Mouse (Mus musculus) stomach, embryonic 16.5 days (tissue): Measurements from ENCODE around the gene Lime1. TPM values are rescaled to one million over a fixed set of nuclear protein-coding genes. Genes with fewer than 3 reads are reported as not detected.

ENCODE experiments used
- ATAC-seq: fragments of 200-750 bp; cut with Nextera tagmentation; 2 replicates; pipeline ENCODE4 v1.8.0; 2017; ENCODE audit warnings: moderate number of reproducible peaks, moderate TSS enrichment; ENCODE audit not compliant: insufficient read depth, low FRiP score
- H3K27ac ChIP-seq: fragments of 300-500 bp; sonication (generic); 2 replicates; pipeline ENCODE4 v1.5.1; 2014; ENCODE audit warnings: low read length
- H3K27me3 ChIP-seq: fragments of 300-500 bp; sonication (generic); 2 replicates; pipeline ENCODE4 v1.6.1; 2014; ENCODE audit warnings: low read length, control low read depth, mixed read lengths; ENCODE audit not compliant: control insufficient read depth, insufficient read depth
- H3K36me3 ChIP-seq: fragments of 300-500 bp; sonication (generic); 2 replicates; pipeline ENCODE4 v1.6.1; 2014; ENCODE audit warnings: low read length; ENCODE audit not compliant: control insufficient read depth, insufficient read depth
- H3K4me1 ChIP-seq: fragments of 300-500 bp; sonication (generic); 2 replicates; pipeline ENCODE4 v1.6.1; 2014; ENCODE audit warnings: low read length, control low read depth, mixed read lengths; ENCODE audit not compliant: control insufficient read depth, insufficient read depth
- H3K4me2 ChIP-seq: fragments of 300-500 bp; sonication (generic); 2 replicates; pipeline ENCODE4 v1.6.1; 2014; ENCODE audit warnings: low read depth, low read length, mixed read lengths
- H3K4me3 ChIP-seq: fragments of 300-500 bp; sonication (generic); replicated peaks from 2 replicates; pipeline ENCODE4 v1.5.1; 2014; ENCODE audit warnings: mild to moderate bottlenecking, low read length
- H3K9ac ChIP-seq: fragments of 300-500 bp; sonication (generic); 2 replicates; pipeline ENCODE4 v1.6.1; 2014; ENCODE audit warnings: low read length
- H3K9me3 ChIP-seq: fragments of 300-500 bp; sonication (generic); replicated peaks from 2 replicates; pipeline ENCODE4 v1.6.1; 2016; ENCODE audit warnings: low read length, control low read depth; ENCODE audit not compliant: control insufficient read depth
- WGBS: fragments of 180-500 bp; shearing (Covaris S2); extraction: QIAGEN DNeasy Blood & Tissue Kit; methylation state at CpG from one replicate; pipeline ENCODE4 v1.1.7; 2014; 5-methylcytosine and 5-hydroxymethylcytosine counted together
- polyA plus RNA-seq: library from polyadenylated mRNA; unstranded; fragments of >200 nt; fragmentation: Nextera tagmentation; extraction: Ambion mirVana; gene quantifications from 2 replicates; pipeline ENCODE4 v1.2.1, GENCODE M21; 2015

The Lime1 gene
- polyA plus RNA-seq, 1 experiment from 2014 or later: 17.8 TPM

DNA sequence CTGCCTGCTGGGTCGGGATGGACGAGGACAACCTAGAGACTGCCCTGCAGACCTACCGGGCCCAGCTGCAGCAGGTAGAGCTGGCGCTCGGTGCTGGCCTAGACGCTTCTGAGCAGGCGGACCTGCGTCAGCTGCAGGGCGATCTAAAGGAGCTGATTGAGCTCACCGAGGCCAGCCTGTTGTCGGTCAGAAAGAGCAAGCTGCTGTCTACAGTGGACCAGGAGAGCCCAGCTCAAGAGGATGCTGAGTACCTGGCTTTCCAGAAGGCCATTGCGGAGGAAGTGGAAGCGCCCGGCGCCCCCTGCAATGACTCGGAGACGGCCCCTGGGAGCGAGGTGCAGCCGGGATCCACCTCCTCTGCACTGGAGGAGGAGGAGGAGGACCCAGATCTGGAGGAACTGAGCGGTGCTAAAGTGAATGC, 14.2 kb upstream of the Lime1 start:
- Histone ChIP-seq H3K9me3 (no peaks in the 10 kb centered on the region; the same call in 1 of the 2 replicates), H3K4me3 (peak overlapping the region; percentile 81), H3K36me3 (peaks cover 6% of the 10 kb centered on the region; the same call in 1 of the 2 replicates), H3K27ac (peak overlapping the region; percentile 86), H3K9ac (peak overlapping the region; percentile 91), H3K4me1 (peaks cover 23% of the 10 kb centered on the region), H3K27me3 (no peaks in the 10 kb centered on the region), H3K4me2 (peak overlapping the region; percentile 96)
- WGBS: under 1% methylated on average over 20 of the region's 20 CpGs
- ATAC-seq: peak; percentile 59; the same call in 1 of the 2 replicates

DNA sequence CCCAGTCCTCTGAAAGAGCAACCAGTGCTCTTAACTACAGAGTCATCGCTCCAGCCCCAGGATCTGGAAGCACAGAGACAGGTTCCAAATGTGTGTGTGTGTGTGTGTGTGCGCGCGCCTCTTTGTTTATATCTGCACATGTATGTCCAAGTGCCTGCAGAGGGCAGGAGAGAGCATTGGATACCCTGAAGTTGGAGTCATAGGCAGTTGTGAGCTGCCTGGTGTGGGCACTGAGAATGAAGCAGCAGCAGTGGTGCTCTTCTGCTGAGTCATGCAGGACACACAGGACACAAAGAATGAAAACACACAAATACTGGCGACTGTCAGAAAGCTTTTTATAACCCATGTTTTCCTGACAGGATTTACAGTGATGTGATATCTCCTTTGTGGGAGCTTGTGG, 9.9 kb upstream of the Lime1 start:
- H3K4me3 ChIP-seq: no peak overlapping the region
- H3K4me2 ChIP-seq: no peak overlapping the region
- no peak overlapping the region for H3K27ac ChIP-seq
- peaks cover 16% of the 10 kb centered on the region for H3K4me1 ChIP-seq
- H3K36me3 ChIP-seq: 0 out of 2 replicates have a peak, but pooled peaks cover 6% of the 10 kb centered on the region
- WGBS: 96% methylated on average over 5 of the region's 5 CpGs
- no peak for ATAC-seq
- no peaks in the 10 kb centered on the region; the same call in 1 of the 2 replicates for H3K9me3 ChIP-seq
- H3K27me3 ChIP-seq: no peaks in the 10 kb centered on the region
- H3K9ac ChIP-seq: no peak overlapping the region

DNA sequence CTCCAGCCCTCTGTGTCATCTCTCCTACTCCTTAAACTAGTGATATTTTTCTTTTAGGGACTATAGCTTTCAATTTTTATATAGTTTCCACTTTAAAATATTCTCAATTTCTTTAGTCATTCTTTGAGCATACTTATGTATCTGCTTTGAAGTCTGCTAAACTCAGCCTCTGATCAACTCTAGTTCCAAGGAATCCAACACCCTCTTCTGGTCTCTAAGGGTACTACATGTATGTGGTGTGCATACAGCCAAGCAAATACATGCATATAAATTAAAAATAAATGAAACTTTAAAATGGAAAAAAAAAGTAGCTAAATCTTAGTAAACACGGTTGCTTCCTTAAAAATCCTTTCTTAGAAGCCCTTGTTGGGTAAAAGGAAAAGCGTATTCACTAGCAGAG, 4.1 kb upstream of the Lime1 start:
- Histone ChIP-seq H3K36me3 (peaks cover 4% of the 10 kb centered on the region; the same call in 1 of the 2 replicates), H3K4me1 (no peaks in the 10 kb centered on the region), H3K9ac (no peak overlapping the region), H3K4me2 (no peak overlapping the region), H3K9me3 (no peaks in the 10 kb centered on the region), H3K27me3 (no peaks in the 10 kb centered on the region), H3K4me3 (no peak overlapping the region), H3K27ac (no peak overlapping the region)
- no peak for ATAC-seq
- WGBS: 94% methylated on average over 2 of the region's 2 CpGs

DNA sequence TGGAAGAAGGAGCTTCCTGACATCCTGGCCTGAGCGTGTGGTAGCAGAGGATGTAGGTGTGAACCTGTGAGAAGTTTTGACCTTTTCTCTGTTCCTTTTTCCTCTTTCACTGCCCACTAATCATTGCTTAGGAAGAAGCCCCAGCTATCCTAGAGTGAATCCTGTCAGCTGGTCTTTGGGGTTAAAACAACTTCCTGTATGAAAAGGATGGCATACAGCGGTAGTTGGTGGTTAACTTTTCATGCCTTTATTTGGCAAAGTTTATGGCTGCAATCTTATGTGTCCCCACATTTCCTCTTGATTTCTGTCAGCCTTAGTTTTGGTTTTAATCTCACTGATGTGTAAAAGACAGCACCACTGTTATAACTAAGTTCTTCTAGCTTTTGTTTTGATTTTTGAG, 2.6 kb upstream of the Lime1 start:
- 73% methylated on average over 2 of the region's 2 CpGs for WGBS
- no peak for ATAC-seq
- no peaks in the 10 kb centered on the region for H3K9me3 ChIP-seq

DNA sequence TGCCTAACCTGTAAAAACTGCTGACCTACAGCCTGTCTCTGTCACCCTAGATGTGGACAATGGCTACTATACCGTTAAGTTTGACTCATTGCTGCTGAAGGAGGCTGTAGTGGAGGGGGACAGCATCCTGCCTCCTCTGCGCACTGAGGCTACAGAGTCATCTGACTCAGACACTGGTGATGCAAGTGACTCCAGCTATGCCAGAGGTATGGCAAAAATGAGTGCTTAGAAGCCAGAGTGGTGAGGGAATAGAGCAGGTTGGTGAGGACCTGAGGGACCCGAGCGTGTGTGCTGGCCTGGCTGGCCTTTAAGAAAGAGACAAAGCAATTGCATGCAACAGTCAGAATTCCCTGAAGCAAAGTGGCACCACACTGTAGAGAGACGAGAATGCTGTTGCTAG, 1.2 kb upstream of the Lime1 start:
- no peak overlapping the region for H3K27ac ChIP-seq
- ATAC-seq: no peak
- no peaks in the 10 kb centered on the region for H3K27me3 ChIP-seq
- WGBS: 88% methylated on average over 5 of the region's 5 CpGs
- no peak overlapping the region for H3K9ac ChIP-seq
- peaks cover 11% of the 10 kb centered on the region for H3K36me3 ChIP-seq
- no peak overlapping the region for H3K4me3 ChIP-seq
- H3K9me3 ChIP-seq: no peaks in the 10 kb centered on the region
- no peak overlapping the region for H3K4me2 ChIP-seq
- H3K4me1 ChIP-seq: no peaks in the 10 kb centered on the region

More for the DNA sequence above, 2.6 kb upstream of the Lime1 start:
- no peaks in the 10 kb centered on the region for H3K4me1 ChIP-seq
- peaks cover 7% of the 10 kb centered on the region for H3K36me3 ChIP-seq
- no peak overlapping the region for H3K4me3 ChIP-seq
- no peak overlapping the region for H3K27ac ChIP-seq
- H3K27me3 ChIP-seq: no peaks in the 10 kb centered on the region
- no peak overlapping the region for H3K4me2 ChIP-seq
- no peak overlapping the region for H3K9ac ChIP-seq

DNA sequence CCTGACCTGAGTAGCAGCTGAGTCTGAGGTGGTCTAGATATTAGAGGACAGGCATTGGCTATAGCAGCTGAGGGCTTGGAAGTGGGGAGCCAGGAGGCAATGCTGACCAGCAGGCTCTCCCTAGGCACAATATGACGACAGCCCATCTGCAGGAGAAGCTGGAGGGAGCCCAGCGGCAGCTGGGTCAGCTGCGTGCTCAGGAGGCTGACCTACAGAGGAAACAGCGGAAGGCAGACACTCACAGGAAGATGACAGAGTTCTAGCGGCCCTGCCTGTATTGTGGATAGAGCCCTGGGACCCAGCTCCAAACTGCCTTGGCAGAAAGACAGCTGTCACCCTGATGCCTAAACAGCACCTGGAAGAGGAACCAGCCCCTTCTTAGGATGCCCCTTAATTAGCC, 373 bp downstream of the Lime1 start:
- Histone ChIP-seq H3K9me3 (no peaks in the 10 kb centered on the region), H3K27ac (no peak overlapping the region), H3K9ac (no peak overlapping the region), H3K4me2 (no peak overlapping the region), H3K4me3 (no peak overlapping the region), H3K36me3 (peaks cover 11% of the 10 kb centered on the region), H3K4me1 (no peaks in the 10 kb centered on the region), H3K27me3 (no peaks in the 10 kb centered on the region)
- WGBS: 89% methylated on average over 5 of the region's 5 CpGs
- ATAC-seq: no peak

DNA sequence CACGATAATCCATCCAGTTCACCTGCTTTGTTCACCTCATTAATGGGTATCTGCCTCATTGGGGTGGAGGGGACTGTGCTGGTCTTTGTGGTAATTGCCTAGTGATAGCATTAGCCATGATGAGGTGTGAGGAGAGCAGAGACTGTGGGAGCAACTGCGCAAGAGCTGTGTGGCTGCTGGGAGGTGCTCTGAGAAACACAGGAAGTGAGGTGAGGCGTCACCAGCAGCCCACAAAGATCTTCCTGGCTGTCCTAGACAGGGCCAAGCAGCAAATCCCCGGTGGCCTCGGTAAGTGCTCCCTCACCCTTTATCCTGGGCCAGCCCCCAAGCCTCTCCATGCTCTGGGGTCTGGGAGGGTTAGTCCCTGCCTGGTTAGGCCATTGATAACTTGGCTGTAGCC, 1.2 kb downstream of the Lime1 start:
- no peak overlapping the region for H3K4me2 ChIP-seq
- H3K9me3 ChIP-seq: no peaks in the 10 kb centered on the region
- no peak overlapping the region for H3K27ac ChIP-seq
- WGBS: 91% methylated on average over 5 of the region's 5 CpGs
- H3K4me3 ChIP-seq: no peak overlapping the region
- peaks cover 11% of the 10 kb centered on the region for H3K36me3 ChIP-seq
- no peak; the same call in 1 of the 2 replicates for ATAC-seq
- H3K9ac ChIP-seq: no peak overlapping the region
- H3K27me3 ChIP-seq: no peaks in the 10 kb centered on the region
- 0 out of 2 replicates have a peak, but pooled peaks cover 1% of the 10 kb centered on the region for H3K4me1 ChIP-seq

DNA sequence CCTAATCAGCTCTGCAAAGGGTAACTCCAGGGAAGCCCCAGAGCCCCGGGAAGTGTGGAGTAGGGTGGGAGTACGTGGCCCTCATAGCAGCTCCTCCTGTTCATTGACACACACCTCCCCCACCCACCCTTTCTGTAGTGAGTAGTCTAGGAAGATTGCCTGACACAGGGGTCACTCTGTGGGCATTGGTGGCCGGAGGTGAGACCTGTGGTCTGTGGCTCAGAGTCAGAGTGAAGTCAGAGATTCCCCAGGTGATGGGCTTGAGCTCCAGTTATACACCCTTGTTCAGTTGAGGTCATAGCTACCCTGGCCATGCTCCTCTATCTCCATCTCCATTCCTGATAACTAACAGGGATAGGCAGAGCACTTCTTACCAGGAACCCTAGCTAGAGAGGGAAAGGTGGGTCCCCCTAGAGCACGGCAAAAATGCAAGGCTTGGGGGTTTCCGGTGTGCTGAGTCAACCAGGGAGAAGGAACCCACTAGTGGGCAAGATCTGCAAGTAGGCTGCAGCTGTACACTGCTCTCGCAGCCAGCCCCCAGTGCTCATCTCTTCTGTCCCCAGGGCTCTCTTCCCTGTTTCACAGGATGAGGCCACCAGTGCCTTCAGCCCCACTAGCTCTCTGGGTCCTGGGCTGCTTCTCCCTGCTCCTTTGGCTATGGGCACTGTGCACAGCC, 1.9 kb downstream of the Lime1 start:
- H3K4me2 ChIP-seq: no peak overlapping the region
- 86% methylated on average over 6 of the region's 6 CpGs for WGBS
- no peak overlapping the region for H3K4me3 ChIP-seq
- ATAC-seq: no peak
- no peak overlapping the region for H3K27ac ChIP-seq
- no peak overlapping the region for H3K9ac ChIP-seq
- 0 out of 2 replicates have a peak, but pooled peaks cover 2% of the 10 kb centered on the region for H3K4me1 ChIP-seq
- no peaks in the 10 kb centered on the region for H3K9me3 ChIP-seq
- no peaks in the 10 kb centered on the region for H3K27me3 ChIP-seq
- peaks cover 11% of the 10 kb centered on the region for H3K36me3 ChIP-seq

DNA sequence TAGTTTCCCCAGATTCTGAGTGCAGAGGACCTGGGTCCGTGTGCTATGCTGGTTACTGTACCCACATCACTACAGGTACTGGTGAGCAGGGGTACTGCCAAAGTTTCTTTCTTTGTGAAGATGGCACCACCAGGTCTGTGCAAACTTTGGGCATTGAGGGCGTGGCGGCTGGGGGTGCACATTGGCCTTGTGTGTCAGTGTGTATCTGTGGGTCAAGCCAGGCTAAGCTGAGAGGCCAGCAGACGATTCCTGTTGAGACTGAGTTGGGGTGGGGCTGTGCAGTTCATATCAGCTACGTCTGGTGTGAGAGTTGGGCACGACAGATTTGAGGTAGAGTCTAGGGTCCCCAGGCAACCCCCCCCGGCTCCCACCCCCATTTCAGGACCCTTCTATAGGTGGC, 4.6 kb downstream of the Lime1 start:
- Histone ChIP-seq H3K4me1 (0 out of 2 replicates have a peak, but pooled peaks cover 2% of the 10 kb centered on the region), H3K4me2 (no peak overlapping the region), H3K27ac (no peak overlapping the region), H3K27me3 (no peaks in the 10 kb centered on the region), H3K9me3 (no peaks in the 10 kb centered on the region), H3K36me3 (peaks cover 11% of the 10 kb centered on the region), H3K4me3 (no peak overlapping the region), H3K9ac (no peak overlapping the region)
- ATAC-seq: peak; percentile 35; the same call in 1 of the 2 replicates
- 76% methylated on average over 7 of the region's 7 CpGs for WGBS
